Mouse (Mus musculus): Measurements from ENCODE around the gene Gpr89.

Gene Gpr89

DNA sequence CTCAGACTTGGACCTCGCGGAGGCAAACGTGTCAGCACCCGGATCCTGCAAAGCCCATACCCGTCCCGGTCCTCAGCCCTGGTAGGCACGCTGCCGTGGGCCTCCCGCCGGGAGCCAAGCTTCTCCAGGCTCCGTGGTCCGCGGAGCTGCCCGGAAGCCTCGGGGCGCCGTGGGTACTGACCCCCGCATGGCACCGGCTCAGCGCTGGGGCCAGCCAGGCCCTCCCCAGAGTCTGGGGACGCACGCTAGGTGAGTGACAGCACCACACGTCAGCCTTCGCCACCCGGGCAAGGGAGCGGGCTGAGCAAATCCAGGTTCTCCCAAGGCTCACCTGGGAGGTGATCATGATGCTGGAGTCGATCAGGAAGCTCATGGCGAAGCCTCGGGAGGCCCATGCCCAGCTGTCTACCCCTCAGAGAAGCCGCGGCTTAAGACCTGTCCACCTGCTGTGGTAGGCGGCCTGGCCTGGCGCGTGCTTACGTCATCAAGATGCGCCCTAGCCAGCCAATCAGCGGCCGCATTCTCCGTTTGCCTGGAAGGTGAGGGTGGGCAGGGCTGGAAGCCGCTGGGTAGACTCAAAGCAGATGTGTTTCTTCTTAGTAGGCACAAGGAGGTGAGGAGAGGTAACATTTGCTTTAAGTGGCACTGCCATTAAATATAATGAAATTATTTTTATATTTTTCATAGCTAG is at the start of gene Gpr89:
Gpr89 (minus strand) TSS at position 496 of the 691 bp plus-strand sequence.
- DNase-seq = peak; percentile 95

DNA sequence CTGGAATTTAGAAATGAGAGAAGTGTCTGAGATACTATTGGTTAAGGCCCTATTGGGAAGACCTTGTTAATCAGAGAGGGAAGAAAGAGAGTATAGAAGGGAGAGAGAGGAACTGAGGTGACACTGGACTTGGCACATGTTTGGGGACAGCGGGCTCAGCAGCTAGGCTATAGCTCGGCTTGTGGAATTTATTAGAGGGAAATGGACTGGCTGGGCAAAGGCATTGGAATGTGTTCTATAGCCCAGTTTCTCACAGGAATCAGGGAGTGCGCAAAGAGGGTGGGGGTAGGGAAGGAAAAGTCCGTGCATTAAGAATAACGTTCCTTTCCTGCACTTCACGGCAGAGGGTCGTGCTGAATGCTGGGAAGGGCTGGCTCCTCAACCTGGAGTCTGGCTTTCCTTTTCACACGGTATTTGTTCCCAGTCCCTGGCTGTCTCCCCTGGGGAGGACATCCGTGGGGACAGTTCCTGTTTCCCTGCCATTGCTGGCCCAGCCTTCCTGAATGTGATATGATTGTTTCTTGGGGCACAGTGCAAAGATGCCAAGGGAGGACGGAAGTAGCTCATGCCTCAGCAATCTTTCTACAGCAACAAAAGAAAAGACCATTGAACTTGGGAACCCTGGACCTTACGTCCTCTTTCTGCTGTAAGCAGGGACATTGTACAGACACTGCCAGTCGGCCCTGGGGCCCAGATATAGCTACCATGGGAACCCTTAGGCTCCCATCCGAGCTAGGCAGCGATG is 48.5 kb upstream of the Gpr89 start:
- no peak for DNase-seq

DNA sequence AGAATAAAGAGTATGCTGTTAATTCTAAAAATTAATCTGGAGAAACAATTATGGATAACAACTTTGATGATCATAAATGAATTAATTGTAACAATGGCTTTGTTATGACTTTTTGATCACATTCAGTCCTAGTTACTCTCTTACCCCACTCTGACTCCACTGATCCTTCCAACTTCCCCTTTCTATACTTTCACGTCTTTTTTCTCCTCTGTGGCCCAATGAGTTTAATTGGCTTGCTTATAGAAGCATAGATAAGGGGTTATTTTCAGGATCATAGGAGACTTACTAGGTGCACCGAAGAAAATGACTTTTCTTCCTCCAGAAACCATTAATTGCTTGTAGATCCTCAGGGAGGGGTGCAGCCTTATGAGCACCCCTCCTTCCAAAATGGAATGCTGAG is 37.6 kb upstream of the Gpr89 start:
- DNase-seq = no peak

DNA sequence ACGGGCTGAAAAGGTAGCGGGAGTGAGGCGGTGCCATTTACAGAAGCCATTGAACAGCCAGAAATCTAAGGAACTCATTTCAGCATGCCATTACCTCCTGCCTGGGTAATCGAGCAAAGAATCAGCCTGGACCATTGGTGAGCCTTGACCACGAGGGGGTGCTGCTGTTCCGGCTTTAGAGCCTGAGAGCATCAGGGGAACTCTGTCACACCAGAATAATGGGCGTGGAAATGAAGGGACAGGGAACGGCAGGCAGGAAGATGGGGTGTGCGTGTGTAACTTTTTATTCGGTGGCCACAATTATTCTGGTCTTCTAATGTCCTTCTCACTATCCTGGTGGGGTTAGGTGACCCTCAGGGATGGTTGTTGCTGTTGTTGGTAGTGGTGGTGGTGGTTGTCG is 33.6 kb upstream of the Gpr89 start:
- DNase-seq = peak; percentile 88

DNA sequence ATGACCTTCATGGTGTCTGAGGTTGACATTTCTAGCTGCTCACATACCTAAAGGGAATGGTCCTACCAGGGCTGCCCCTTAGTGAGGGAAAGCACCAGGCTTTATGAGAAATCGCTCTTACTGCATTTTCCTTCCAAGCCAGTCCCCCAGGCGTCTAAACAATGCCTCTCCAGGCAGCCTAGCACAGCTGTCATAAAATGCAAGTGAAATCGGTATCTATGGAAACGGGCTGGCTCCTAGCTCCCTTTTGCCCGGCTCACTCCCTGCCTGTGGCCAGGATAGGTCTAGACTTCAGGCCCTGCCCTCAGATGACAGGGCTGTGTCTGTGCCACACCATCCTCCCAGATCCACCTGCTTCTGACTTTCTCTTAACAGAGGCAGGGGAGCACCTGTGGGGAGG is 32.5 kb upstream of the Gpr89 start:
- DNase-seq = no peak

DNA sequence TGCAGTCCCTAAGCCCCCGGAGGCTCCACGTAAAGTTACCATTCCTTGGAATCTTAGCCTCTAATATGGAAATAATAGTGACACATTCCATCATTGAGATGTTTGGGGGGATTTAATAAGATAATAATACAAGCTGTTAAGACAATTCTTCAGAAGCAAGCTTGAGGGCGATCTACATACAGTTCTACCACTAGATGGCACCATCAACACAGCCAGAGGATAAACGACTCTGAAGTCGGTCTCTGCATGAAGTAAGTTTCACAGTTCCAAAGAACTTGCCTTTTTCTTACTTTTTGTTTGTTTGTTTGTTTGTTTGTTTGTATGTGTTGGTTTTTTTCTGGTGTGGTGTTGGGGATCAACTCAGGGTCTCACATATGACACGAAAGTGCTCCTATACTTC is 31.1 kb upstream of the Gpr89 start:
- peak; percentile 14 for DNase-seq

DNA sequence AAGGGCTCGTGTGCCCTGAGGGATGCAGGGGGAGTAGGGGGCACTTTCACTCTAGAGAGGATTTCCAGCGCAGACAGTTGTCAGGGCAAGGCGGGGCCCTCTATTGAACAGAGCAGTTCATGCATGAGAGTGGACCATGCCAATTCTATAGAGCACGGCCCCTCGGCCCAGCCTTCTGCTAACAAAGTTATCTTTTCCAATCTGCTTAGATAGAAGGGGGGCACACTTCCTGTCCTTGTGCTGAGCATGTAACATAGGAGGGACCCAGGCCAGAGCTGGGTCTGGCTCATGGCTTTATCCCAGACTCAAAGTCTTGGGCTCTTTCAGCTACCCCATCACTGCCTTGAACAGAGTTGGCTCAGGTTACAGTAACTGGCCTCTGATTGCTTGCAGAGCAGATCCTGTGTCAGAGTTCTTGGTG is 26.1 kb upstream of the Gpr89 start:
- DNase-seq = no peak

DNA sequence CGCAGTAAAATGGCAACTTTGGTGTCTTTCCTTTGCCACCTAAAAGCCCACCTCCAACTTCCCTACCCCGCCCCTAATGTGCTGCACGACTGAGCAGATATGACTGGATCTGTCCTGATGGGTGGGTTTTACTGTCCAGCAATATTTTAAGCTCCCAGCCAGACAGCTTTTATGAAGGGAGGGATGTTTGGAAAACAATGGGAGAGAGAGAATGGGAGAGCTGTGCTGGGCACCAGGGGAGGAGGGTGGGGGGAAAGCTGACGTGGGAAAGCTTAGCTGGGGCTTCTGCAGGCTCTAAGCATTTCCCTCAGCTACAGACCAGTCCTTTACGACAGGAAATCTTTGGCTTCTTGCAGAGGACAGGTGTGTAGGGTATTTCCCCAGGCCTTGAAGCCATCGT is 20.8 kb upstream of the Gpr89 start, which contains the start of gene Gja8:
Gja8 (minus strand) TSS at position 101 of the 400 bp plus-strand sequence.
- no peak for DNase-seq

DNA sequence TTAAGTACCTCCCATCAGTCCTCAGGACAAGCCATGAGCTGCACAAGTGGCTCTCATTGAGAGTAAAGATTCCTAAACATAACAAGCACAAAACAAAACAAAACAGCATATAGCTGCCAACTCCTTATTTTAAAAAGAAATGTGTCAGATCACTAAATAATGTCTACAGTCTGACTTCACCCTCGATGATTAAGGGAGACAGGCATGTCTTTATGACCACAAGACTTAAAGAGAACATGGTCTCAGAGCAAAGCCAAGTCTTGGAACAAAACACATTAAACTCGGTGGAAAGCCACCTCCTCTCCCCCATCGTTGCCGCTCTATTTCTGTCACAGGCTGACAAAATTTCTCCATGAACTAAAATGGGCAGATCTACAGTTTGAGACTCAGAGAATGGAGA is 19.5 kb upstream of the Gpr89 start:
- DNase-seq = no peak

DNA sequence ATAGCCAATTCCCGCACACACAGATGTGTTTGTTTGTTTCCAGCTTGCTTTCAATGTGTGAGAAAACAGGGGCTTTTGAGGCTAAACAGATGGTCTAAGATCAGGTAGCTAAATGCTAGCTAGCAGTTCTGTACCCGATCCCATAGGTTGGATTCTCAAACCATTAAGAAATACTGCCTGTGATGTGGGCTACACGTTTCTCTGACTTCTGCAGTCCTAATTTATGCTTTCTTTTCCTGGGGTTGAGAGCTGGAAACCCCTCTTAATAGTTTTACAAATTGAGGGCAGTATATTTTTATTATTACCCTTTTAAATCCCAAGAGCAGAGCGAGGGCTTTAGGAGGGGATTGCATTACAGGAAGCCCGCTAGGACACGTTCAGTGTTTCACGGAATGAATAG is 15.8 kb upstream of the Gpr89 start:
- DNase-seq = no peak

DNA sequence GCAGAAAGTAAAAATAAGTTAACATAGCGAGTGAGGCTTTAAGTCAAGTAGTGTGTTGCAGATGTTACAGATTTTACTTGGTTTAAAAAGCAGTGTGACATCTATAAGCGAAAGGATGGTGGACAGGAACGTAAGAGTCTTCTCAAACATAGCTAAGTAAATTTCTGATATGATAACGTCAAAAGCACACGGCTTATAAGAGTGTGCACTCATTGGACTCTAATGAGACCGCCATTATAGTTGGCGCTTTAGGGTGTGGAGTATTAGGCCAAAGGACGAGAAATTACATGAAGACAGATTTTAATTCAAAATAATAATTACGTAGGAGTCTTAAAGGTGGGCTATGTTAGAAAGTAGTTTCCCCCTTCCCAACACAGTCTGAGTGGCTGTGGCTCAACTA is 446 bp upstream of the Gpr89 start:
- DNase-seq = no peak

DNA sequence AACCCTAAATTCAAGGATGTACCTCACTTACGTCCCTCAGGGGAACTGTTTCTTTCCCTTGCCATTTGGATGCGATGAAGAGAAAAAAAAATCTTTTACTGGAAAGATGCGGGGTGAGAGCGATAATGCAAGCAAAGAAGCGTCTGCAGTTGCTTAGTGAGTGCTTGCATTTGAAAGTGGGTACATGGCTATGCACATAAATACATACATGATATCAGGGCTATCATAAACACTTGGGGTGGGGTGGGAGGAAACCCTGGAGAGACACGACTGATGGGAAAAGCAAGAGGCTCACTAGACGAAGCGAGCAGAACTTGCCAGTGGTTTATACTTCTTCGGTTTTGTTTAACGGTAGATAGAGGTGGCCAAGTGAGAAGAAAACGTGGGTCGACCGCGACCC is 753 bp downstream of the Gpr89 start, which contains the start of gene Gja5:
Gja5 (plus strand) TSS at position 301 of the 400 bp plus-strand sequence.
- no peak for DNase-seq

DNA sequence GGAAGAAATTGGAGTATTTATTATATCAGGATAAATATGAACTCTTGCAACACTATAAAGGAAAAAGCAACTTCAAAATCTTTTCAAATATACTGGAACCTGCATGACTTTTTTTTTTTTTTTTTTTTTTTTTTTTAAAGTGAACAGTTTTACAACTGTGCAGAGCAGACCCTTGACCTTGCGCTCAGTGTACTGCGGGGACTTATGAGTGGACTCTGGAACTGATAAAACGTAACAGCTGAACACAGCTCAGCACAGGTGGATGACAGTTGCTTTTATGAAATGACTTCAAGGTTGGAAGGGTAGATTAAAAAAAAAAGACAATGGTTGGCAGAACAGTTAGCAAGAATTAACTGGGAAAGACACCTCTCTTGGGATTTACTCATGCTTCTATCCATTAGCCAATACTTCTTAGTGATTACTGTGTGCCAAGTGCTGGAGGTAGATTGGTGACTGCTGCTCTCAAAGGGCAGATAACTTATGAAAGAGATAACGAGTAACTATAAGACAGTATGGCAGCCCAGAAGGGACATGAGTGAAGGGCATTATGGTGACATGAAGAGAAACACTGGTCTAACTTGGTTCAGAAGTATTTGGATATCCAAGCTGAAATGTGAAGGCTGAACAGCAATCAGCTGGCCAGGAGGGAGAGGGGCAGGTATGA is 2.7 kb downstream of the Gpr89 start:
- DNase-seq = no peak

DNA sequence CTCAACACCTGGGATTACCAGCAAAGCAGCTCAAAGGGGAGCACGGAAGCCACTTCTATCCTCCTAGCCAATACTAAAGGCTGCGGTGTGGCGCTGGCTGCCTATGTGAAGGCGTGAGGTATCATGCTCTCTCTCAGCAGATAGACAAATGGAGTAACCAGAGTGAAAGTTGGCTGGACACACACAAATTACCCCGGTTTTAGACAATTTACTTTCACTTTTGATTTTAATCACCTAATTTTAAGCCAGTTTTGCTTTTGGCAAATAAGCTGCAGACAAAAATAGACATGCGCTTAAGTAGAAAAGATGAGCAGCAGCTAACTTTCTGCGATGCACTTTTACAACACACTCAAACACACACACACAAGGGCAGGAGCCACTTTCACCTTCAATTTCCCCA is 21.5 kb downstream of the Gpr89 start:
- DNase-seq = no peak

DNA sequence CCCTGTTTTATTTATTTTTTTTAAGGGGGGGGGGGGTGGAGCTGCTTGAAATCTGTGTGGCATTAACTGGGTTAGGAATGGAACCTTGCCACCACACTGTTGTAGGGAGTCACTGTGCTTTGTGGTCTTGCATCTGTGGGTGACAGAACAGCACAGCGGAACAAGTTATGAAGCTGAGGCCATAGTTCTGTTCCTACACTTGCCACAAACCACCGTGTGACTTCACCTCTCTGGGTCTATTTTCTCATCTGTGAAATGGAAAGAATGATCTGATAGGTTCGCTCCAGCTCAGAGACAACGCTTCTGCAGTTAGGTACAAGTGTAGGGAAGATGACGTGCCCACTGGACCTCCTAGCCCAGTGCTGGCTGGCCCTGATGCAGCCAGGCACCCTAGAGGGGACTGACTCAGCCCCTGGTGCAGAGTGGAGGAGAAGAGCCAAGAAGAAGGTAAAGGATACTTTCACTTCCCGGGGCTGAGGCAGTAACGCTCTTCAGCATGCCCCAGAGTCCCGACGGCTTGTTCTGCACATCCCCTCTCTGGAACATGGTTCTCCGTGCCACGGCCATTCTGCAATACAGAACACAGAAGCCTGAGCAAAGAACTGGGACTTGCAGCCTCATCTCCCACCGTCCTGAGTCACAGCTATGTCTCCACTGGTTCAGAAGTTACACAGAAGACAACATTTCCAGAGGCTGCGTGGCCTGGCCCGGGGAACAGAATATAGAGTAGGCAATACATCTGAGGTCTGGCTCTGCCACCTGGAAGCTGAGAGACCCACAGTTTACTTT is 22.9 kb downstream of the Gpr89 start:
- DNase-seq = no peak

DNA sequence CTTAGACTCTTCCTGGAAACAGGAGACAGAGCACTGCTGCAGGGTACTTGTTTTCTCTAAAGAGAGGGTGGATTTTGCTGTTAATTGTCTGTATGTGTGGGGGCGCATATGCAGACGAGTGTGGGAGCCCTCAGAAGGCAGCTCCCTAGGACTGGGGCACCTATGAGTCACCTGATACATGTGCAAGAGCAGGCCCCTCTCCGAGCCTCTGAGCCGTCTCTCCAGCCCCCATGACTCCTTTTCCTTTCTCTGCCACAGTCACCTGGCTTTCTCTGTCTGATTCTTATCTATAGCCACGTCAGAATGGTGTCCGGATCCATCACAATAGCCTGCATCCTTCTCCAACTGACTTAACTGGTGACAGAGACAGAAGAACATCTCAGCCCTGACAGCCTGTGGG is 23.6 kb downstream of the Gpr89 start:
- DNase-seq = no peak

DNA sequence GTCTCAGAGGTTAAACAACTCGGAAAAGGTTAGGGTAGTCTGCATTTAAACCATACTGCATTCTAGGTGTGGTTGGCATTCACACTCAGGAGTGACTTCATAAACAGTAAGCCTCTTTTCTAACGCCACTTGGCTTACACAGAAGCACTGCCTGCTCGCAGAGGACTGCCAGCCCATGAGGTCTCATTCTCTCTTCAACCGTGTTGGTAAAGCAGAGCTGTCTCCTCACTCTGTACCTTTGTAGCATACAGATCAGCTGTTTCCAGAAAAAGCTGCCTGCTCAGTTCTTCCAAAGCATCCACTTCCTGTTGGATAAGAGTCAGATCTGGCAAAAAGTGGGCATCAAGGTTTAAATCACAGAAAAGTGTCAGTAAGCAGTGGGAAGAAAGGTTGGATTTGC is 24.8 kb downstream of the Gpr89 start:
- no peak for DNase-seq

DNA sequence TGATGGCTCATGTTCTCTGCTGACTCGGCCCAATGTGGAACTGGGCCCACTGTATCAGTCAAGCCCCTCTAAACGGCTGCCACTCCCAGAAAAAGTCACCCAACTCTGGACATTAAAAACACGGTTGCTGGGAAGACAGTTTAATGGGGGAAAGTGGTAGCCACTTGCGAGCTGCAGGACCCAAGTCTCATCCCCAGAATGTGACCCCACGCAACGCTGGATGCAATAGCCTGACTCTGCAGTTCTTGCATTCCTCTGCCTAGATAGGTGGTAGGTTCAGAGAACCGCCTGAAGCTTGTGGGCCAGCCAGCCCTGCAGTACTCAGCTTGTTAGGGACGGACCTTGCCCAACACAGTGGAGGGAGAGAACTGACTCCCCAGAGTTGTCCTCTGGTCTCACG is 25.6 kb downstream of the Gpr89 start:
- DNase-seq = no peak

DNA sequence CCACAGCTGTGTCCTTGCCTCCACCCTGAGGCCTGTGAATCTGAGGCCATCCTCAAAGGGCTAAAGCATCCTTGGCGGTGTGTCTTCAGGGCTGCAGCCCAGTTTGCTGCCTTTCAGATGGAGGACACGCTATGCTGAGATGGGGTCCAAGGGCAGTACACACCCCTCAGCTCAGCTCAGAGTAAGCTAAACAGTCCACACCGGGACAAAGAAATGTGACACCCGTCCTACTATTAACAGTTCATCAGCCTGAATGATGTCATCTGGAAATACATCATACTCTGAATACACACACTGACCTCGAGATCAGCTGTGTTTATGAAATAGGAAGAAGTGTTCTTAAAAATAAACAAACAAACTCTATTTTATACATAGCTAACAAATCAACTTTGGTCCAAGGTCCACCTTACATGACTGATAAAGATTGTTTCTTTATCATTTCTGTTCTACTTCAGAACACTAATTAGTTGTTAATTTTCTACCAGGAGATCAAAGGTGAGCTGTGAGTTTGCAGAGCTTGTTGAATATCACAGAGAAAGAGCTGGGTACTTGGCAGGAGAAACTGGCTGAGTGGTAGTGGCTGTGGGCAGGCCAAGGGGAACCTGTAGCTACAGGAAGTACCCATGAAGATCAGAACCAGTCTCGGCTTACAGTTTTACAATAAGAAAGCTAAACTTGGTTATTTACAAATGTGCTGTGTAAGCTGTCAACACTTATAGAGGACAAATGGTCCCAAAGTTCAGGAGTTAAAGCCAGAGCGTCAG is 30.2 kb downstream of the Gpr89 start:
- DNase-seq = no peak

DNA sequence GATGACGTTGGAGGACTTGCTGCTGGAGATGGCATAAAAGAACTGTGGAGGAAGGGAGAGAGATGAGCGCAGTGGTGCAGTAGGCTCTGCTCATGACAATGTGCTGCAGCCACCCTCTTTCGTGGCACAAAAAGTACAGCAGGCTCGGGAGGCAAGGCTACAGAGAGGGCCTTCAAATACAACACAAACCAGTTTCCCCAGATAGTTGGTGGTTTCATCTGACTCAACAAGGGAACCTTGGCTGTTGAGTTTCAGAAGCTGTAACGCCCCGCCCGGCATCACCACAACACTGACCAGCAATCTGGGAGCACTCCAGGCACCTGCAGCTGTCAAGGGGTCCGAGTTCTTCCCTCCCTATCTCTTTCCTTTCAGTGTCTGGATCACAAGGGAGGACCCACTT is 32.6 kb downstream of the Gpr89 start:
- DNase-seq = no peak

DNA sequence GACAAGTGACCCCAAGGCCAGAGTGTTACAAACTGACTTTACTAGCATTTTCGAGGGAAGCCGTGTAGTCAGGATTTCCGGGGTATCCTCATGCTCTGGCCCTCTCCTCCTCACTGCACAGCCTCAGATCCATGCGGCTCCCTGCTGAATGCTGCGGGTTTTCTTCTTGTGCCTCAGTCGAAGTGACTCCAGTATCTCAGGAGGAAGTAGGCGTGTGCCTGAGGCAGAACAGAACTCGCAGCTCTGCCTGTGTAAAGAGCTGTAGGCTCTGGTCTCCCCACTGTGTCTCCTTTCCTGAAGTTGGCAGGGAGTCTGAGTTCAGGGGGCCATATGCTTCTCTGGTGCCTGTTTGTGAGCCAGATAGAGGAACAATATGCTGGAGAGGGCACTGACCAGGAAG is 34.1 kb downstream of the Gpr89 start:
- DNase-seq = no peak

DNA sequence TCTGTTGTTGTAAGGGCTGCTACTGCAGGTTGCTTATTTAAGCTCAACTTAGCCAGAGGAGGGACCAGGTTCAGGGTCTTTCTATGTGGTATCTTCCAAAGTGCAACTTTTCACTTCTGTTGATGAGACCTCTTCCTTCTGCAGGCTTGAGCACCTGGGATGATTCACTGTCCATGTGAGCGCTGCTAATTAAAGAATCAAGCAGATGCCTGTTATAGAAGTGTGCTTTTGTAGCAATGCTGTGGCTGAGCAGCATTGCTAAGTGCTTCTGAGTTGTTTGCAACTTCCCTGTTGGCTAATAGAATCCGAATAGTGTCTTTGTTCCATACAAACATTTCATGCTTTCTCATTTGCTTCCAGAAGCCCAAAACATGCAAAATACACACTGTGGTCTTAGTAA is 34.9 kb downstream of the Gpr89 start:
- no peak for DNase-seq

Data from thymus, postnatal 25 days (tissue).